Mouse (Mus musculus): Measurements from ENCODE around the gene Slc35a5.

Slc35a5 gene

DNA sequence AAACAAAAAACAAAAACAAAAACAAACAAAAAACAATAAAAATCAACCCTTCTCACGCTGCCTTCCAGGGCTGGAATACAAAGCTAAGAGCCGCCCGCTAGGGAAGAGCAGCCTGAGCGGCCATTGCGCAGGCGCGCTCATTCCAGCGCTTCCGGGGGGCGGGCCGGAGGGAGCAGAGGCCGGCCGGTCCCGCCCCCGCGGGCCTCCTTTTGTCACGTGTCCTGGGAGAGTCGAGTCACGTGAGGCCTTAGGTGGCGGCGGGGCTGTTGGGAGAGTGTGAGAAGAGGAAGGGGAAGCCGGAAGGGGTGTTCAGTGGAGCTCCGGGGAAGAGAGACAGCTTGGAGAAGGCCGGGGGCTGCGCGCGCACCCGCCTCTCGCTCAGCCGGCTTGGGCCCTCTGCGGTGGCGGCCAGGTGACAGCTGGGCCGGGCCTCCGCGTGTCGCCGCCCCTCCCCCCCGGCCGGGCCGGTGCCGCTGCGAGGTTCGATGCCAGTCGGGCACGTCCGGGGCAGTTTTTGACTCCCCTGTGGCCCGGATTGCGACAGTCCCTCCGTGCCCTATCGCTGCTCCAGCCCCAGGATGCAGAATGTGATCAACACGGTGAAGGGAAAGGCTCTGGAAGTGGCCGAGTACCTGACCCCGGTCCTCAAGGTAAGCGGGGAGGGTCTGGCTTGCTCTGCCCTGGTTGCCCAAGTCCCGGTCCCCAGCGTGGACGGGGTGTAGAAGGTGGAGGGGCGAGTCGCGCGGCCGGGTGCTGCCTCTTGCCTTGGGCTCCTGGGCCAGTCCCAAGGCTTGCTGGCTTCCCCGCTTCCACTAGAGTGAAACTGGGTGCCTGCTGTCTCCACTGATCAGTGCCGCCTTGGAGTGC lies at the start of gene Slc35a5, which contains the start of gene Atg3:
Slc35a5 (minus strand) TSS at position 185 of the 867 bp plus-strand sequence.
Atg3 (plus strand) TSS at position 264 of the 867 bp plus-strand sequence.
- DNase-seq (ENCODE audit: low spot score), result peak; percentile 98

DNA sequence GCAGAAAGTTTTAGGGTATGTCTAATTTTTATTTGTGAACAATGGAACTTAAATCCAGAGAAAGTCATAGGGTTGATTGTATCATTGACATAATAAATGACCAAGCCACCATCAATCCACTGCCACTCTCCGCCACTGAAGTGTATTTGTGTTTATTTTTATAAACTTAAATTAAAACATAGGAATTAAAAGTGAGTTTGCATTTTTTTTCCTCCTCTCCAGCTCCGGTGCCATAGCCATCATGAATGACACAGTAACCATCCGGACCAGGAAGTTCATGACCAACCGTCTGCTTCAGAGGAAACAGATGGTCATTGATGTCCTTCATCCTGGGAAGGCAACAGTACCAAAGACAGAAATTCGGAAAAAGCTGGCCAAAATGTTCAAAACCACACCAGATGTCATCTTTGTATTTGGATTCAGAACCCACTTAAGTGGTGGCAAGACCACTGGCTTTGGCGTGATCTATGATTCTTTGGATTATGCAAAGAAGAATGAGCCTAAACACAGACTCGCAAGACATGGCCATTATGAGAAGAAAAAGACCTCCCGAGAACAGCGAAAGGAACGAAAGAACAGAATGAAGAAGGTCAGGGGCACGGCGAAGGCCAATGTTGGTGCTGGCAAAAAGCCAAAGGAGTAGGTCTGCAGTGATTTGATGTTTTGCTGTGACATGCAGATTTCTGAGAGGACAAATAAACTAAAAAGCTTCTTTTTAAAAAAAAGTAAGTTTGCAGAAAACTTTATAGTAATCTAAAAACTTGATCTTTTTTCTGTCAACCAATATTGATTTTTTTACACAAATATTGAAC lies 46.6 kb upstream of the Slc35a5 start:
- DNase-seq (ENCODE audit: low spot score), result no peak

DNA sequence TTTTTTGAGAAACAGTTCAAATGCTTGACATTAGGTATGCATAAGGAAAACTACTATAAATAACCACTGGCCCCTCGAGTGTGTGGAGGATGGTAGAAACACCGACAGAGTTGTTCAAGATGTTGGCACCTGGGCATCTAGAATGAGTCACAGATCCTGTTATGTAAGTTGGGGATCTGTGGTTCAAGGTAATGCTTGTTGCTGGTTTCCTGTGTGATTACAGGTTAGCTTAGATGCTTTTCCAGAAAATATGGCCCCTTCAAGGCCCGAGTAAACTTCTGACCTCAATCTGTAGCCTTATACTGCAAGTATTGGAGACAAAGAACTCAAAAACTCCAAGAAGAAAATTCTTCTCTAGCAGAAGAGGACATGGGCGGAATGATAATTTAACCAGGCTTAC lies 45.9 kb upstream of the Slc35a5 start:
- DNase-seq (ENCODE audit: low spot score), result no peak

DNA sequence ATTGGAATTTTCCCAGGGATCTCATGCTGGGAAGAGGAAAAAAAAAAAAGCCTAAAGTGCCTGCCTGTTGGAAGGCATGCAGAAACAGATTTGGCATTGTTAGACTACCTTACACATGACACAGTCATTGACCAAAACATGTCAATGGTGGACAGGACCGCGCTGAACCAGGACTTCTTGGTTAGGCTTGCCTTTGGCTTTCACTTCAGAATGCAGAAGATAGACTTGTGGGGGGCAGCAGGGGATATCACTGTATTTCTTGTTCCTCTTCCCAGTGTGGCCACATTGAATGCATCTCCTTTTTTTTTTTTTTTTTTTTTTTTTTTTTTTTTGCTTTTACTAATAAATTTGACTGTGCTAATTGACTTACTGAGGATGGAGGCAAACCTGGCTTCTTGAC lies 42.9 kb upstream of the Slc35a5 start:
- DNase-seq (ENCODE audit: low spot score), result no peak

DNA sequence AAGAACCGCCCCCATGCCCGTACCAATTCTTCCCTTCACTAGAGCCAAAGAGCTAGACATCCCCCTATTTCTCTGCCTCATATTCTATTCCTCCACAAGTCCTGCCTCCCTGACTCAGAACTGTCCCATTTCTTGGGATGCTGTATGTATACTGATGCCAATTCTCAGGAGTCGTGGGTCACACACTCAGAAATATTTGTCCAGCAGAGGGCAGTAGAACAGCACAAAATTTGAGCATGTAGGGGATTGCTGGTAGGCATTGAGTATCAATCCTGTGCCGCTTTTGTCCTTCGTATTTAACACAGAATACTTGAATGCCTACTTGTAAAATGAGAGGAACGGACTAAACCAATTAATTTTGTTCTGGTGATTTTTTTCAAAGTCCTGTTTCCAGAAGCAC lies 38.3 kb upstream of the Slc35a5 start:
- DNase-seq (ENCODE audit: low spot score), result peak; percentile 31

DNA sequence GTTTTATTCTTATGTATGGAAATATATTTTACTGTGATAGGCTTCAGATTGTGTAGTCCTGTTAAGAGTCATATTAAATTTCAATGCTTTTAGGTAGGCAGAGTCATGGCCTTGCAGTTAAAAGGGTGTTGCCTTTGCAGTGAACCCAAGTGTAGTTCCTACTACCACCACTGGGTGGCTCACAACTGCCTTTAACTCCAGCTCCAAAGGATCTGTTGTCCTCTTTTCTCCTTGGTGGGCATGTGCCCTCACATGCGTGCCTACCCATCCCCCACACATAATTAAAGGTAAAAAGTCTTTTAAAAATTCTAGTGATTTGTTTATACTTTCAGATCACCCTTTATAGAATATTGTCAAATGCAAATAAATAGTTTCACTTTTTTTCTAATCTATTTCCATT lies 34.1 kb upstream of the Slc35a5 start:
- peak; percentile 30 for DNase-seq (ENCODE audit: low spot score)

DNA sequence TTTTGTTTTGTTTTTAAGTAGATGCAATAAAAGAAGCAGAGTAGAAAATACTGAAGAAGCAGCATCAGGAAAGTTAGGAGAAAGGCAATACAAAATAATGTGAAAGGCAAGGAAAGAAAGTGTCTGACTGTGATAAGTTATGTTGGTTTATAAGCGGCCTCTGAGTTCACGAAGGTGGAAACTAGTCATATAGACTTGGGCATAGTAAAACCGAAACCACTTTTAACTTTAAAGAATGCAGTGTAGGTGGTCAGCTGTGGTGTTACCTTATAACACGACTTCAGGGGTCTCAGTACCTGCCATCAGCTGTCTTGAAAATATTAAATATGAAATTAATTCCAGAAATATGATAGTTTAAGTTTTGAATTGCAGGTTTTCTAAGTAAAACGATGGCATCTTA lies 23.3 kb upstream of the Slc35a5 start:
- no peak for DNase-seq (ENCODE audit: low spot score)

DNA sequence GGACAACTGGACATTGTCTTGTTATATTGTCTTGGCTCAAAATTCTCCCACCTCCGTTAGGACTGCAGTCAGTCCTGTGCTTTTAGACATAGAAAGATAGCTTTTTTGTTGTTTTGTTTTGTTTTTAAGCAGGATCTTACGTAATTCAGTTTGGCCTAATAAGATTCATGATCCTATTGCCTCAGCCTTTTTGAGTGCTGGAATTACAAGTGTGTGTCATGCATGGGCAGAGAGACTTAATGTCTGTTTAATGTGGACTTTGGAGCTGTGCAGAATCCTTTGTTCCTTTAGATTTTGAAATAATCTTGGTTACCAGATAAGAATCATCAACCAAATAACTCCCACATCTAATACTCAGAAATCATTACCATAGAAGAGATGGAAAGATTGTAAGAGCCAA lies 20.0 kb upstream of the Slc35a5 start:
- DNase-seq (ENCODE audit: low spot score), result no peak

DNA sequence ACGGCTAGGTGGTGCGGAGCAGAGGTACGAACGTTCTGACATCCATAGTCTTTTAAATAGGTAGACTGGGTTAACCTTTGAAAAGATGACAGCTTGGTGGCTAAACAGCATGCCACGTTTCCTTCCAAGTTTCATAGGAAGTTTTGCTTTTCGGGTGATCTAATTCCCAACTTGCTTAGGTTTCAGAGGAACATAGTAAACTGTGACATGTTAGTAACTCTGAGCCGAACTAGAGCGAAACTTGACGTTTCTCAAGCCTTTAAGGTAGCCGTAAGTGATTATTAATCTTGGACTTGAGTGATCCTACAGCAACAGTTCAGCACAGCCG lies 847 bp upstream of the Slc35a5 start:
- DNase-seq (ENCODE audit: low spot score), result no peak

DNA sequence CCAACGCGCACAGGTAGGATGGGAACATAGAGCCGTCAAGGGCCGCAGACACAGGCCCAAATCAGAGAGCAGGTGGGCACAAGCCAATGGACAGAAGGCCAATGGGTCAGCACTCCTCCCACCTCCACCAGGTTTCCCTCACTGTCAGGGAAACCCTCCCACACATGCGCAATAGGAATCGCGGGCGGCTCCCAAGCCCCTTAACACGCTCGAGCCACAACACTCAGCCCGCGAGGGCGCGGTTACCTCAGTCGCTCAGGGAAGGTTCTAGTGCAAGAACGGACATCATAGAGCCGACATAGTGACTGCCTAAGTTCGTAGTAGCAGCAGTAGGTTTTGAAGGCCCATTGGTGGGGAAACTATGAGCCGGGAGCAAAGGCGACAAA lies 377 bp downstream of the Slc35a5 start:
- DNase-seq (ENCODE audit: low spot score), result peak; percentile 85

DNA sequence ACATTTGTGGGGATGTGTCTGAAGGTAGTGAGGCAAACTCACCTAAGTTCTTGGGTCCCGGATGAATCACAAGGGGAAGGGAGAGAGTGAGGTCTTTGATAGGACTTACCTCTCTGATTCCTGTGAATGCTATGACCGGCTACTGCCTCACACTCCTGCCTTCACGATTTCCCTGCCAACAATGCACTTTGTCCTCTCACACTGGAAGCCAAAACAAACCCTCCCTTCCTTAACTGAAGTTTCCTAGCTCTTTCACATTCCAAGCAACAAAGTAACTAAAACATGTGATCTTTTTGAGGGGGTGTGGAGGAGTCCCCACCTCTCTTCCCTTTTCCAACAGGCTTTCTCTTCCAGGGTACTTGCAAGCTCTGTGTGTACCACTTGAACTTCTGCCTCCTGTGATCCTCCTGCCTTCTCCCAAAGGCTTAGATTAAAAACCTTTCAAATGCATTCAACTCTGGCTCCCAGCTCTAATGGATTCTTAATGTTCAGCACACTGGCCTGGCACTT lies 3.7 kb downstream of the Slc35a5 start:
- DNase-seq (ENCODE audit: low spot score), result peak; percentile 18

DNA sequence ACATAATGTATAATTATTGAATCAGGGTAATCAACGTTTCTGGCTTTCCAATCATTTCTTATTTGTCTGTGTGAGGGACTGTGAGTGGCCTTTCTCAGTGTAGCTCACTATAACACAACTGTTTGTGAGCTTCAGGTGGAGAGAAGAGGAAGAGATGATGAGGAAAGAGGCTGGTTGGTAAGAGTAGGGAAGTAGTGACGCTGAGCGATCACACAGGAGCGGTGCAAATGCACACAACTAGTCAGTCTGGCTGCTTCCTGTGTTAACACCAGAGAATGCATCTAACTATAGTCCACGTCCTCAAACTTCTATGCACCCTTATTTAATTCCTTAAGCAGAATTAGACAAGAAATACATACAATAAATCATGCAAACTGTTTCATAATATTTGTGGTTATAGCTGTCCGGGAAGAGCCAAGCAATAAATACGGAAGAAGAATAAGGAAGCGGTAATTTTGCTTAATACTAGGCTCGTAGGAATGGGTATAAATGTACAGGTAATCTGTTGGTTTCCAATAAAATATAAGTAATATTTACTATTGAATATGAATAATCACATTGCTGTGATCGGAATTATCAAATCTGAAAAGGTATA lies 9.9 kb downstream of the Slc35a5 start:
- DNase-seq (ENCODE audit: low spot score), result no peak

DNA sequence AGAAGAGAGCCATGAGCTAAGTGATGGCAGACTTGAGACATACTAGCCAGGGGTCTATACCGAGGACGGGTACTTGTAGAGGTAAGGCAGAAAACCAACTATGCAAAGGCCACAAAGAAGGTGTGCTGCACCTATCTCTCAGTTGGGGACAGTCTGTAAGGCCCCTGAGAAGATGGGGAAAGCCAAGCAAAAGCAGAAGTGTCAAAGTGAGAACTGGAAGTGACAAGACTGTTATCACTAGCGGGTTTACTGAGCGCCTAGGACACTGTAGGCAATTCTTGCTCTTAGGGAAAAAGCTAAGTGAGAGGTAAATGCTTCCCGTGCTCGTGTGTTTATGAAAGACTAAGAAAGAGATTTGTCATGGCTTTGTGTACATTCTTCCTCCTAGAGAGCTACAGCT lies 13.4 kb downstream of the Slc35a5 start:
- no peak for DNase-seq (ENCODE audit: low spot score)

DNA sequence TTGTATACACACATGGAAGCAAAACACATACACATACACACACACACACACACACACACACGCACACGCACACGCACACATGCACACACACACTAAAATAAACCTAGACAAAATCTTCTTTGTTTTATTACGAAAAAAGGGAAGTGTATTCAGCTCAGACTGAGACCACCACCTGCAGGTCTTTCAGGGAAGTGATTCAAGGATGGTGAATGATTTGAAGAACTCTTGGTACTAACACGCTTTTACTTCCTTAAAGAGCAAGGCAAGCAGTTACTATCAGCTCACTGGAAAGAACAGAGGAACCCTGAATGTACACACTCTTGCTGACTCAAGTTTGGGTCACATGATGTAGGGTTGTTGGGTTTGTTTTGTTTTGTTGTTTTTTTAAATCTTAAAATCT lies 15.9 kb downstream of the Slc35a5 start:
- DNase-seq (ENCODE audit: low spot score), result no peak

DNA sequence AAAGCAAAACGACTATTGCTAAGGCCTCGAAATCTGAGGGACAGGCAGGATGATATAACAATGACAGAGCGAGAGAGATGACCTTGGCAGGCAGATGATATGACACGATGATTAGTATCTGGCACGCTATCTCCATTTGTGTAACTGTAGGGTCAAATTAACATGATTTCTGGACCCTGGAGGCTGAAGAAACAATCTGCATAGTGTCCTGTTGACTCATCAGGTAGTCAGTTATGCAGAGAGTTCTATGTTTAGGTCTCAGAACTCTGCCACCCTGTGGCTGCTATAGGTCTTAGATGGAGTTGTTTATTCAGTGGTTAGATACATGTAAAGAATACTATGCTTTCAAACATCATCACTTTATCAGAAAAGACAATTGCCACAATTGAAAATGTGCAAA lies 16.8 kb downstream of the Slc35a5 start:
- DNase-seq (ENCODE audit: low spot score), result no peak

DNA sequence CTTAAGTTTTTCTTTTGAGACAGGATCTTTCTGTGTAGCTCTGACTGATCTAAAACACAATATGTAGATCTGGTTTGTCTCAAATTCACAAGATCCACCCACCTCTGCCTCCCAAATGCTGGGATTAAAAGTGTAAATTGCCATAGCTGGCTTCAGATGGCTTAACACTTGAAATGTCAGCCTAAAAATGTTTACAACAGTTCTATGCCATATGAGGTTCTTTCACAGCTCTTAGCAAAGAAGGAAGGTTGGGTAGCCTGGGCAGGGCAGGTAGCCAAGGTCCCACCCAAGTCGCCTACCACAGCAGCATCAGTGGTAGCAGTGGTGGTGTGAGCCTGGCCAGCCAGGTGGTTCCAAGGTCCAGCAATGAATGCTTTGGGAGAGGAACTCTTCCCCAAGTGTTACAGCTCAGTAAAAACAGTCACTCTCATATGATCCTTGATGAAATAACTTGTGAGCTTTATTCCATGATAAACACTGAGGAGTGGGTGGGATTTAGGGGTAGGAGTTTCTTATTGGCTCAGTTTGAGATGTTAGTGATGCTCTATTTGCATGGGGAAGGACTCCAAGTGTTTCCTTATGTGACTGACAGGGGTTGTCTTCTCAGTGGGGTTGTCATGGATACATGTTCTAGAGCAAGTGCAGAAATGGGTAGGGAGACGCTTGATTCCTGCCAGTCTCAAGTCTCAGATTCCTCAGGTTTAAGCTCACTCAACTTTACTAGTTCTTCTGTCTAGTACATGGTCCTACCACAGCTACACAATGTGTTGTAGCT lies 30.4 kb downstream of the Slc35a5 start:
- DNase-seq (ENCODE audit: low spot score), result no peak

DNA sequence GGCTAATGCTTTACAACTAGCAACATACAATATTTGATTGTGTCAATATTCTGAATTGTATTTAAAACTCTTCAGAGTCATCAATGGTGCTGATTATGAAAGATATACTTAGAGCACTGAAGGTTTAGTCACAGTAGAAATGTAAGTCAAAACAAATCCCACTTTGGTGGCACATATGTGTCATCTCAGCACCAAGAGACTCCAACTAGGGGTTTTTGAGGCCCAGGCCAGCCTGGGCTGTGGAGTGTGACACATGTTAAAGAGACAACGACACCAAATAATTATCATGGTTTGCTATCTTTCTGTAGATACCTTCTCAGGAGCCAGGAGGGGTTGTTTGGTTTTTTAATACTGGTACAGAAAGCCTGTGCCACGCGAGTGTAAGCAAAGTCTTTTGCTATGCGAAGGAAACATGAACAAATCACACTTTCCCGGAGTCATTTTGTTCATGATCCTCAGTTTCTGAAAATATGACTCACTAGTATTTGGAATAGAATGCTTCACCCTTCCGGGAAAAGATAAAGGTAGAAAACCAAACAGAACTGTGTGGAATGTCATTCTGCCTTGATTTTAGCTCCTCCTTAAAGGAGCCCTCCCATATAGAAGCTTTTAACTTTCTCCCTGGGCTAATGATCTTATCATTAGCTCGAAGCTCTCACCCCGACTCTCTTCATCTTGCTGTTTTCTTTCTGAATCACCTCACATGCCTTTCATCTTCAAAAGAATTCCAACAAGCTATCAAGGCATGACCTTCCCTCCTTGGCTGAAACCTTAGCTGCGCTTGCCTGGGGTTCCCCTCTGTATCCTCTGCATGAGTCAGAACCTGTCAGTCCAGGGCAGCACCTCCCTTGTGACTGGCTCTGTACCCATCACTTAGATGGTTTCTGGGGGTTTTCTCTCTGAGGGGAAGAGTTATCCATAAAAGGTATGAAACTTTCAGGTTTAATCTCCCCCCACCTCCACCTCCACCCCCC lies 34.0 kb downstream of the Slc35a5 start:
- DNase-seq (ENCODE audit: low spot score), result no peak

DNA sequence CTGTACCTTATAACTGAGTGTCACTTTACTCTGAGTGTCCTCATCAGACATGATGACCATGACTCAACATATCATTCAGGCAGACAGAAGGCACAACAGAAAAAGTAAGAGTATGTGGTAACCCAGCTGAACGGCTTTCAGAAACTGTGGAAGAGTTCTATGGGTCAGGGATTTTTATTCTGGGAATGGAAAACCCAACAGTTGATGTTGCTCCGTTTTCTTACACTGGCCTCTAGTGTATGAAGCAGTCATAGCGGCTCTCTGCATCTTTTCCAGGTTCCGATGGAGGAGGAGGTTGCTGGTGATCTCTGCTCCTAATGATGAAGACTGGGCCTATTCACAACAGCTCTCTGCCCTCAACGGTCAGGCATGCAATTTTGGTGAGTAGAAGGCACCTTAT lies 35.9 kb downstream of the Slc35a5 start:
- DNase-seq (ENCODE audit: low spot score), result no peak

DNA sequence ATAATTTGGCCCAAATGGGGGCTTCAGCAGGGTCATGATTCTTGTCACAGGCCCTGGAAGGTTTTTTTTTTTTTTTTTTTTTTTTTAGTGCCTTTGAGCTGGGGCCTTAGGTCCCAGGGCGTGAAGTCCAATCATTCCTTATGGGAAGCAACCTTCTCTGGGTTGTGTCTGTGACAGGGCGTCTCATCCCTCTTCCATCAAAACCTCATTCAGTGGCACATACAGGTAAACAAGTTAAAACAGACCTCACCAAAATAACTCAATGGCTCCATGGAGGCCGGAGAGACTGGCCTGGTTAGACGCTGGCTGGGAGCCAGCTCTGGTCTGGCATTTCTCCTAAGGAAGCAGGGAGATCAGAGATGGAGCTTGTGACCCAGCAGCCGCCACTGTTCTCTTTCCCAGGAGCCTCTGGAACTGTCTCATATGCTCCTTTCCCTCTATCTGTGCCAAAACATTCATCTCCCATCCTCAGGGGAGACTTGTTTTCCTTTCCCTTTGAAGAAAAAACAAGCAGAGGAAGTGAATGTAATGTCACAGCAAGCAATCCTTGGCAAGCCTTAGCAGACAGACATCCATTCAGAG lies 37.6 kb downstream of the Slc35a5 start:
- no peak for DNase-seq (ENCODE audit: low spot score)

DNA sequence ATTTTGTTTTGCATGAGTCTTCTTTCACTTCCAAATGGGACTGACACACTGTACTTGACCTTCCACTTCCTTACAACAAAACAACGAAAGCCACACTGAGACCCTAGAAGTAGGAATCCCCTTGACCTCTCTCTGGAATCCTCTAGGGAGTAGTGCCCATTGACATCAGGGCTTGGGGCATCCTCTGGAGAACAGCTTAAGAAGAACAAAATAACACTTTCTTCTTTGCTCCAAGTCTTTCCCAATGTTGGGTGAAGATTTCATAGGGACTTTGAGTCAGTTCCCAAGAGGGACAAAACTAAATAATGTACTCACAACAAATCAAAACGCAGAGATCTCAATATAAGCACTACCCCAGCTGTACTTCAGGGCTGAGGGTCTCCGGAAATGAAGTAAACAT lies 39.7 kb downstream of the Slc35a5 start:
- DNase-seq (ENCODE audit: low spot score), result no peak
